ENCODE assay signal across 1 mouse cellular context in genomic region chr10:89708720-89709119, GRCm38 (mm10).
TF ChIP-seq lines count a peak whose summit lies in the region.

No protein-coding gene starts in this region.

TF ChIP-seq in CH12.LX, 34 proteins besides CTCF, POLR2A, EP300 and RAD21 (continued from another document):
- TF ChIP-seq MEF2A (IDR thresholded peaks at IDR 0.05; ENCODE audit: borderline replicate concordance, low read depth, low read length) (no peak), JUN (IDR thresholded peaks at IDR 0.05; ENCODE audit: insufficient read depth, low read depth, low read length) (no peak), UBTF (IDR thresholded peaks at IDR 0.05; ENCODE audit: low read depth, low read length) (no peak), KAT2A (IDR thresholded peaks at IDR 0.05; ENCODE audit: insufficient replicate concordance, low read length) (no peak), ZKSCAN1 (IDR thresholded peaks at IDR 0.05; ENCODE audit: borderline replicate concordance, low read depth, low read length) (no peak), E2F4 (IDR thresholded peaks at IDR 0.05; ENCODE audit: insufficient replicate concordance, low read depth, low read length) (no peak), ETS1 (conservative IDR thresholded peaks at IDR 0.05; ENCODE audit: low read depth, low read length) (no peak), RCOR1 (conservative IDR thresholded peaks at IDR 0.05; ENCODE audit: low read depth, low read length) (no peak), SIN3A (IDR thresholded peaks at IDR 0.05; ENCODE audit: low read length) (no peak), ZMIZ1 (IDR thresholded peaks at IDR 0.05; ENCODE audit: low read depth, low read length) (no peak)
